8 mouse cellular contexts compared by ENCODE assay signal in the genomic region with DNA sequence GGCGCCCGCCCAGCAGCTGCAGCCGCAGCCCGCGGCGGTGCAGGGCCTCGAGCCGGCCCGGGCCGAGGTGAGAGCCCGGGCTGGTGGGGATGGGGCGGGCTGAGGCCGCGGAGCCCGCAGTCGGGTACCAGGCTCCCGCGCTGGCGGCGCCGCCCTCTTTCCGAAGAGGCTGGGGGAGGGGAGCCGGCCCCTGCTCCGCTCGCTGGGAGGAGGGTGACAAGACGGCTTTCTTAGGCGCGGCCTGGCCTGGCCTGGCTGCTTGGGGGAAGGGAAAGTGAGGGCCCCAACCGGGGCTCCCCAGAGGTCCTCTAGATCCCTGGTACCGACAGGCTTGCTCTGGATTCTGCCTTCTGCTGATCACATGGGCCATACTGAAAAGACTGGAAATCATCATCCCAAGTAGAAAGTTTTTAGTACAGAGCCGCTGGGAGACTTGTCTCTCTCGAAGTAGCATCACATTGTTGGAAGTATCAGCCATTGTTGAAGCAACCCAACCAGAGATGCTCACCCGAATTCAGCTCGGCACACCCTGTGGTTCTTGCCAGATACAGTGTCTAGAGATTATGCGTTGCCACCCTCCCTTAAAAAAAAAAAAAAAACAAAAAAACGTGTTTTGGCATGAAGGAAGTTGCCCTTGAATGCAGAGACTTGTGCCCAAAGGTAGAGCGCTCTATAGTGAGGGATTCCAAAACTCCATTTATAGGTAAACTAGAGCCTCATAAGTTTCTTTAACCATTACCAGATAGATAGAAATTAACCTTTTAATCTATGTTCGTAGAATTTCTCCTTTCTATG. TPM values are rescaled to one million over a fixed set of nuclear protein-coding genes. Genes with fewer than 3 reads are reported as not detected.
DNase-seq lines count a peak whose midpoint lies in the region; TF ChIP-seq lines count a peak whose summit lies in the region.

No protein-coding gene starts in this region.

- intact Hi-C loops in left cerebral cortex, postnatal 36 days (cut with DNase I): loop anchor here (5.0 kb wide), 1 partner anchor 42 kb away; the partner anchor contains the start of gene Srd5a3

- H3K4me3 ChIP-seq in cortical plate, adult 2 months (ENCODE audit: insufficient read depth, low read length): peak overlapping the region; percentile 49

- TF ChIP-seq CTCF in cortical plate, adult 2 months (IDR thresholded peaks at IDR 0.05; ENCODE audit: extremely low read depth, insufficient read depth, low read length): no peak

- DNase-seq in adrenal gland, adult (ENCODE audit: inconsistent age in 2 of 2, low spot score in 1 of 2): peak; percentile 79 to 92
- DNase-seq in gastrocnemius, postnatal 10 days: peak; percentile 73
- peak; percentile 22 for DNase-seq in hindlimb bud, embryonic 11.5 days (ENCODE audit: extremely low spot score, low read depth, low spot score)
- peak; percentile 51 to 70 for DNase-seq in left cerebral cortex, postnatal 36 days (ENCODE audit: low spot score in 2 of 2)
- peak; percentile 83 for DNase-seq in mesoderm, embryonic 11.5 days (ENCODE audit: low read depth, low spot score)
- DNase-seq in right cerebral cortex, postnatal 36 days (ENCODE audit: low spot score in 2 of 2): peak; percentile 18 to 27
- peak; percentile 84 for DNase-seq in yolk sac, embryonic 10.5 days (ENCODE audit: low spot score)

- TF ChIP-seq POLR2A in cortical plate, adult 2 months (IDR thresholded peaks at IDR 0.05; ENCODE audit: extremely low read depth, insufficient read depth, low read length): no peak

- H3K4me1 ChIP-seq in cortical plate, adult 2 months (ENCODE audit: control insufficient read depth, insufficient read depth, low read length): peaks cover 2% of the 10 kb centered on the region; the same call in 1 of the 2 replicates

- H3K27ac ChIP-seq in cortical plate, adult 2 months (ENCODE audit: insufficient read depth, low read length): peak overlapping the region; percentile 34; the same call in 1 of the 2 replicates

RNA-seq across cellular contexts. Expression of gene Tmem165, which starts 0.8 kb away (rescaled TPM):
- 38.1 and 40.0 TPM in 2 replicates for polyA plus RNA-seq in cortical plate, adult 2 months (2012; rRNA removed)
- 10 to 100 TPM; 30.6 to 42.7 TPM for total RNA-seq in gastrocnemius, postnatal 10 days (2021)
- total RNA-seq in left cerebral cortex, postnatal 36 days (2021): 10 to 100 TPM; 31.1 to 39.5 TPM

RNA-seq across cellular contexts. Expression of gene Srd5a3, which starts 44.4 kb away (rescaled TPM):
- polyA plus RNA-seq in cortical plate, adult 2 months (2012; rRNA removed): 24.5 and 26.6 TPM in 2 replicates
- 10 to 100 TPM in 1 of 2 experiments, 1 to 10 TPM in 1; 9.0 to 11.2 TPM for total RNA-seq in gastrocnemius, postnatal 10 days (2021)
- 10 to 100 TPM; 18.2 to 24.4 TPM for total RNA-seq in left cerebral cortex, postnatal 36 days (2021)

Comparison
In these comparisons a context has a peak if more than half of its experiments do, and no peak if none do; other contexts are left out.
1. Peak in every context shown above with its lines: DNase-seq, H3K4me3 ChIP-seq and H3K27ac ChIP-seq.
2. DNase-seq: peak in every context shown above with its lines; median percentile 86 in adrenal gland, adult; 84 in yolk sac, embryonic 10.5 days; 83 in mesoderm, embryonic 11.5 days; 73 in gastrocnemius, postnatal 10 days; 60 in left cerebral cortex, postnatal 36 days; 22 in right cerebral cortex, postnatal 36 days; 22 in hindlimb bud, embryonic 11.5 days.